ENCODE assay signal across 22 mouse cellular contexts in genomic region chr16:30669883-30670282, GRCm38 (mm10).
DNase-seq lines count a peak whose midpoint lies in the region; ATAC-seq and TF ChIP-seq lines count a peak whose summit lies in the region.
"Had no signal": no experiment of that assay in that cellular context is flagged by ENCODE, and none has a peak within 500 bp of the region (broad histone marks: within the 10 kb centered on the region; RNA-seq: fewer than 3 reads in every experiment).

No protein-coding gene starts in this region.

- peaks cover 0 to 6% of the 10 kb centered on the region in 2 experiments; a peak in 1 of 4 replicates for H3K4me1 ChIP-seq in heart, embryonic 14.5 days (ENCODE audit: control insufficient read depth in 2 of 2, insufficient read depth in 2 of 2, low read length in 2 of 2)
- no peaks in the 10 kb centered on the region for H3K4me1 ChIP-seq in limb, embryonic 14.5 days (ENCODE audit: control insufficient read depth, insufficient read depth, low read length)
- peaks cover 8% of the 10 kb centered on the region for H3K4me1 ChIP-seq in limb, embryonic 10.5 days
- H3K4me1 ChIP-seq: forebrain, embryonic 13.5 days; hindbrain, embryonic 13.5 days had no signal

- H3K36me3 ChIP-seq in heart, embryonic 14.5 days (ENCODE audit: control insufficient read depth, insufficient read depth, low read length) = no peaks in the 10 kb centered on the region
- H3K36me3 ChIP-seq in limb, embryonic 14.5 days (ENCODE audit: control insufficient read depth, insufficient read depth, low read length) = no peaks in the 10 kb centered on the region
- no peaks in the 10 kb centered on the region for H3K36me3 ChIP-seq in limb, embryonic 10.5 days
- H3K36me3 ChIP-seq: embryonic facial prominence, embryonic 13.5 days; hindbrain, embryonic 13.5 days had no signal

- peak; percentile 93 for DNase-seq in heart, adult 11 months
- DNase-seq in heart, postnatal 25 days (ENCODE audit: low spot score) = no peak
- DNase-seq in heart, adult 9 months (ENCODE audit: low spot score in 2 of 2) = no peak
- DNase-seq in limb, embryonic 14.5 days (ENCODE audit: low spot score) = peak; percentile 12
- DNase-seq in limb, embryonic 10.5 days (ENCODE audit: low spot score) = no peak
- peak; percentile 25 for DNase-seq in lung, postnatal 36 days
- DNase-seq in lung, postnatal 14 days = no peak
- DNase-seq: adrenal gland, postnatal 14 days; cerebellum, adult 11-12 months; cerebellum, adult 9-10 months; cerebellum, postnatal 25 days; forebrain, postnatal 0 days; gastrocnemius, postnatal 25 days; kidney, adult 2 months had no signal

- H3K9ac ChIP-seq in heart, embryonic 14.5 days (ENCODE audit: low read length) = no peak overlapping the region
- no peak overlapping the region for H3K9ac ChIP-seq in limb, embryonic 14.5 days (ENCODE audit: low read depth, low read length, severe bottlenecking)
- H3K9ac ChIP-seq: embryonic facial prominence, embryonic 13.5 days; forebrain, embryonic 13.5 days; forebrain, postnatal 0 days; hindbrain, embryonic 13.5 days had no signal

- H3K4me3 ChIP-seq in heart, embryonic 14.5 days (ENCODE audit: control insufficient read depth in 1 of 2, insufficient read depth in 1 of 2, low read depth in 1 of 2, low read length in 2 of 2) = no peak overlapping the region
- no peak overlapping the region for H3K4me3 ChIP-seq in limb, embryonic 14.5 days (replicated peaks; ENCODE audit: low read length)
- no peak overlapping the region for H3K4me3 ChIP-seq in limb, embryonic 10.5 days
- H3K4me3 ChIP-seq: embryonic facial prominence, embryonic 13.5 days; forebrain, embryonic 13.5 days; hindbrain, embryonic 13.5 days had no signal

- TF ChIP-seq POLR2A in limb, embryonic 14.5 days (IDR thresholded peaks at IDR 0.05; ENCODE audit: borderline replicate concordance, extremely low read depth, insufficient read depth, insufficient read length) = no peak

- 0 out of 2 replicates have a peak, but pooled peaks have one; percentile 20 for ATAC-seq in heart, embryonic 14.5 days (ENCODE audit: insufficient number of reproducible peaks, insufficient read depth, low FRiP score, low read depth)
- no peak for ATAC-seq in limb, embryonic 14.5 days (ENCODE audit: low FRiP score, low read depth)
- ATAC-seq: activated CD4-positive, CD25-positive, alpha-beta regulatory T cell, adult 4 months; forebrain, embryonic 13.5 days; forebrain, postnatal 0 days; intestine, embryonic 16.5 days; Patski had no signal

- 53% methylated on average over 8 of the region's 8 CpGs for WGBS in heart, embryonic 14.5 days
- WGBS in limb, embryonic 14.5 days = 75% methylated on average over 8 of the region's 8 CpGs
- whole genome bisulfite sequencing in limb, embryonic 10.5 days = 81% methylated on average over 8 of the region's 8 CpGs

- no peaks in the 10 kb centered on the region for H3K27me3 ChIP-seq in heart, embryonic 14.5 days (ENCODE audit: control insufficient read depth, insufficient read depth, low read length)
- no peaks in the 10 kb centered on the region for H3K27me3 ChIP-seq in limb, embryonic 14.5 days (ENCODE audit: control insufficient read depth, insufficient read depth, low read length)
- H3K27me3 ChIP-seq in limb, embryonic 10.5 days (ENCODE audit: low read depth, poor library complexity, severe bottlenecking) = no peaks in the 10 kb centered on the region
- H3K27me3 ChIP-seq: CH12.LX; embryonic facial prominence, embryonic 13.5 days; forebrain, embryonic 13.5 days; Patski had no signal

- intact Hi-C loops in heart, postnatal 25 days (cut with DNase I) = loop anchor here (5.0 kb wide), 1 partner anchor 68 kb away; no protein-coding TSS in a partner anchor

- no peak overlapping the region for H3K4me2 ChIP-seq in heart, embryonic 14.5 days (ENCODE audit: low read length)
- H3K4me2 ChIP-seq in limb, embryonic 14.5 days (replicated peaks; ENCODE audit: low read depth, low read length, severe bottlenecking) = no peak overlapping the region
- H3K4me2 ChIP-seq: embryonic facial prominence, embryonic 13.5 days; forebrain, embryonic 13.5 days; hindbrain, embryonic 13.5 days had no signal

- 0 out of 4 replicates have a peak overlapping the region, but pooled peaks have one; percentile 10 to 24 for H3K27ac ChIP-seq in heart, embryonic 14.5 days (replicated peaks in 1 of 2; ENCODE audit: control insufficient read depth in 1 of 2, insufficient read depth in 1 of 2, low read depth in 2 of 2, low read length in 2 of 2)
- no peak overlapping the region for H3K27ac ChIP-seq in limb, embryonic 14.5 days (replicated peaks; ENCODE audit: low read depth, low read length)
- H3K27ac ChIP-seq in limb, embryonic 10.5 days = no peak overlapping the region
- H3K27ac ChIP-seq: embryonic facial prominence, embryonic 13.5 days; forebrain, embryonic 13.5 days; hindbrain, embryonic 13.5 days had no signal

- no peaks in the 10 kb centered on the region for H3K9me3 ChIP-seq in heart, embryonic 14.5 days (ENCODE audit: control insufficient read depth, low read length)
- no peaks in the 10 kb centered on the region for H3K9me3 ChIP-seq in limb, embryonic 14.5 days (ENCODE audit: control insufficient read depth, low read length)
- H3K9me3 ChIP-seq in limb, embryonic 10.5 days (replicated peaks) = no peaks in the 10 kb centered on the region
- H3K9me3 ChIP-seq: embryonic facial prominence, embryonic 13.5 days; forebrain, embryonic 13.5 days; hindbrain, embryonic 13.5 days had no signal

Comparison
In these comparisons a context has a peak if more than half of its experiments do, and no peak if none do; other contexts are left out.
1. DNase-seq: peak in heart, adult 11 months (single experiment), limb, embryonic 14.5 days (single experiment) and lung, postnatal 36 days (single experiment); none in heart, postnatal 25 days (single experiment), heart, adult 9 months (0 of 2), limb, embryonic 10.5 days (single experiment) and lung, postnatal 14 days (single experiment).
2. H3K27ac ChIP-seq: peak in heart, embryonic 14.5 days (2 of 2); none in limb, embryonic 14.5 days (single experiment) and limb, embryonic 10.5 days (single experiment).